Mouse (Mus musculus) frontal cortex, postnatal 10 days (tissue): ENCODE measurements at regions not wholly inside any gene's neighbourhood (a gene's known extent, or its start where the extent isn't known, plus 50 kb on each side); places are given as distances from the start of the nearest gene placed in this dataset.

ENCODE experiments used
- DNase-seq, 2 experiments: peaks; one replicate each; pipeline ENCODE4 v3.0.0; 2022; ENCODE audit warnings: low spot score in 2 of 2, mixed read lengths in 1 of 2

DNA sequence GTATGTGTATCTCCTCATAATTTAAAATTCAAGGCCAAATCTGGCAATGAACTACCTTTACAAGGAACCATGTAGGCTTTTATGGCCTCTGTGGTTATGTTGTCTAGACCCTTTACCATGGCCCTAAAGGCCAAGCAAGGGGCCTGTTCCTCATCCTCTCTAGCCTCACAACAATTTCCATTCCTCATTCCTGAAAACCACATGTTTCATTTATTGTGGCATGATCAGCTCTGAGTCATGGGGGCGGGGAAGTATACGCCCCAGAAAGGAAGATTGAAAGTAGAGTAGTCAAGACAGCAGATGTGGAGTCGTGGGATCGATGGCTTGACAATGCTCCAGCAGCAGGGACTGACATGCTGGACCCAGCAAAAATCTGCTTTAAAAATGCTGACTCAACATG lies 326.8 kb upstream of the Rnf219 start:
- DNase-seq, result no peak

DNA sequence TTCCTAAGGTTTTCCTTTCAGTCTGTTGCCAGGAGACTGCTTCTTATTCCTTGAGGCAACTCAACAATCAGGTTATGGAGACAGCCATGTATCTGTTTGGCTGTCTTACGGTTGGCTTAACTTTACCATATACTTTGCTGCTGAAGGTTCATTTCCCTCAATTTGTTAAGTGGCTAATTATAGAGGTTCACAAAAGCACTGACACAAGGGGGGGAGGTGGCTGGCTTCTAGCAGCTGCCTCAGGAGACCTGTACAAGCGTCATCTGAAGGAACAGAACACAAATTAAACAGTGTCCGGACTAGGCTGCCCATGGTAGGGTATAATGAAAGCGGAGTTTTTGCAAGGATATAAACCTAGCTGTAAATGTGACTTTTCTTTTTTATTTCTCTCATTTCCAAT lies 305.0 kb upstream of the Rnf219 start:
- DNase-seq, result no peak

DNA sequence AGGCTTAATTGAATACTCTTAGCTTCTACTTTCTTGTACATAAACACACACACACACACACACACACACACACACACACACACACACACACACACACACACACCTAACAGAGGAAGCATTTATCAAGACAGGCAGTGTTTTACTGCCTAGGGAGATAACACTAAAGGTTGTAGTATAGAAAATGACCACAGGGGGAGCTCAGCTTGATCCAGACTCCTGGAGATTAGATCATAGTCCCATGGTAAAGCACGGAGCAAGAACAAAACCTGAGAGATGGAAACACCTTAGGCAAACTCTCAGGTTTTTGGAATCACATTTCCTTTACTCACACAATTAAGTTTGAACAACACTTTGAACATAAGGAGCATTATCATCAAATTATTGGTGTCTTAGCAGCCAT lies 302.5 kb upstream of the Rnf219 start:
- no peak for DNase-seq

DNA sequence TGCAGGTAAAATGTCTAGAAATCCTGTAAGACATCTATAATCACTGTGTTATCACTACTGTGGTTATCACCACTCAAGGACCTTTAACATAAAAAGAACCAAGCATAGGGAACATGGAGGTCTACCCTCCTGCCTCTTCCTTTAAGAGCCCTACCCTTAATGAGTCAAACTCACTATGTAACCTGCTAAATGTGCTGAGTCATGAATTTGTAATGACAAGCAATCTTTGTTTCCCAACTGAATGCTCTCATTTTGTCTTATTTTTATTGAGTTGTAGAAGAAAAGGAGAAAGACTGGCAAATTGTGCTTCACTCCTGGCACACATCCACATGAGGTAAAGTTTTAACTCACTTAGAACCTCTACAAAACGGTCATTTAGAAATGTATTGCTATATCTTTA lies 301.8 kb upstream of the Rnf219 start:
- DNase-seq, result no peak

DNA sequence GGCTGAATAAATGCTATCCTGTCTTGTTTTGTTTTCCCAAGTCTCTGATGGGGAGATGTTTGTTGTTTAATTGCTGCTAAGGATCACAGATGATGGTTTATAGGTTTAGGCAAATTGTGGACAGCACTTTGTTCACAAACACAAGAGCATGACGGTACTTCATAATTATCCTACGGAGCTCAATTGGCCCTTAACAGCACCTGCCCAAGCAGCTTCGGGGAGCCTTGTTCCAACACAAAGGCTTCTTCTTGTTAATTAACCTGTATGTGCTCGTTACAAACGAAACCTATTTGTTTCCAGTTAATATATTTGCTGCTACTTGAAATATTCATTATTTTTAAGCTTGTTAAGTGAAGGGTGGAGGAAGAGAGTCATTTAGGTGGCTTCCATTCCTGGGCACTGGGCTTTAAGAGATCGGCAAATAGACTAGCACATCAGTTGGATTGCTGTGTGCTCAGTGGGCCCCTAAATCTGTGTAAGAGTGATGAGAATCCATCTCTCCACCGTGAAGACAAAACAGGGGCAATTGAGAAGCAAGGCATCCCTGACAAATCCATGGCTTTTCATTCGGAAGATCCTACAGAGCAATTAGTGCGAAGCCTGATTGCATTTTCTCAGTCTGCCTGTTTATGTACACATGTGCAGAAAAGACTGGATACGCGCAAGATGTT lies 299.6 kb upstream of the Rnf219 start:
- no peak for DNase-seq

DNA sequence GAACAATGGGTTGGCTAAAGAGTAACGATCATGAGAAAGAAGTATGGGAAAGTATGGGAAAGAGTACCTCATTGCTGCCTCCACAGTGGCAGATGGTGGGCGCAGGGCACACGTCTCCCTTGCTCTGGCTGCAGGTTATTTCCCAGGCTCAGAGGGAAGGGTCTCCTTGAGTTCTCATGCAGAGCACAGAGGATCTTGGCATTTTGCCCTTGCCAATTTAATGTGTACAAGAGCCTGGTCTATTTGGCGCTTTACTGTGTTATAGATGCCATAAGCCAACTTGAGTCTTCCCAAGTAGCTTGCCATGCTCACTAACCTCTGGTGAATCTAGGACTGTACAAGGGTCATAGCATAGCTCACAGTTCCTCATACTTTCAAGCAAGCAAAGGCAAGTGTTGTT lies 296.7 kb upstream of the Rnf219 start:
- no peak for DNase-seq

DNA sequence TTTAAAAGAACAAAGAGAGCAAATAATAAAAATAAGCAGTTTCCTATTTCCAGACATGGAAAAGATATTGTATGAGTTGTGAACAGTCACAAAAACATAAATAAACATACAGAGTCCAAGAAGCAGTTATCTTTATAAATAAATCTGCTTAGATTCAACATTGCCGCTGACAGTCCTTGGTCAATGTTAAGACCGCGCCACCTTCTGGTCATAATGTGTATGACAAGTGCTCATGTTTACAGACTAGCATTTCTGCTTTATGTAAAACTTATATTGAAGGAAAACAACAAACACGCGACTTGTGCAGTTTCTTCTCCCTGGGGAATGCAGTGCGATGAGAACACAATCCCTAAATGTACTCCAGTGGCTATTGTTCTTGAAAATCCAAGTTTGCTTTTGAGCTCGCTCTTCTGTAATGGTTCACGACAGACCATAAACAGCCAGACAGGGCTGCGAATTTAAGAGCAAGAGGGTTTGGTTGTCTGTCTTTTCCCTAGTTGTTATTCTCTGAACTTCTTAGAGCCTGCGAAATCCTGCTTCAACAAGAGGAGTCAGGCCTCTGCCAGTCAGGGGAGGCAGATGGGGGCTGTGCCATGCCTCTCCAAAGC lies 291.6 kb upstream of the Rnf219 start:
- DNase-seq, result peak; percentile 17 to 69

DNA sequence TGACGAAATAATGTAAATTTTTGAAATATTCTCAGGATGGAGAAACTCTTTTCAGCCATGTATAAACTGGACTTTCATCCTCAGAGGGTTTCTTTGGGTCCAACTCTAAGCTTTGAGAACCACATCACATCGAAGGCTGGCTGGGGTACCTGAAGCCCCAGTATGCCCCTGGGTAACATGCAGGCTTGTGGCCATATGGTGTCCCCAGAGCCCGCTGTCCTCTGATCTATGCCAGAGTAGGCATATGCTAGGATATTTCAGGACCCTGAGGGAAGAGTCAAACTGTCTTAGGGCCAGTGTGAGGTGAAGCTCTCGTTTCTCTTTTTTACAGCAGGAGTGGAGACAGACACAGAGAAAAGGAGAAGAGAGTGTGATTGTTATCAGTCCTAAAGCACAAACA lies 289.6 kb upstream of the Rnf219 start:
- DNase-seq, result no peak

DNA sequence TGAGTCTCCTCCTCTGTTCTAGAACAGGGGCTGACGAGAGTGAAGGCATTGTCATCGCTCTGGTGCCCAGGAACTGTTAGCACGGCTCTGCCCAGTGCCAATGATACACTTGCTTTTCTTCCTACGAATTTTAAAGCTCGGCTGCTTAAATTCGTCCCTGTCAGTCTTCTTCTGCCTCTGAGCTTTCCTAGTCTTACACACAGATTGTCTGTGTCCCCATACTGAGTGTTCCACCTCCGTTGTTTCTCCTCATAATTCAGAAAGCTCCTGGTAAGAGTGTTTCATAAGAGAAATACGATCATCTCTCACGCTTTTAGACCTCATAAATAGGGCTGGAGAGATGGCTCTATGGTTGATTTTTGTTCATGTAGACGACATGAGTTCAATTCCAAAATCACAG lies 282.9 kb upstream of the Rnf219 start:
- no peak for DNase-seq

DNA sequence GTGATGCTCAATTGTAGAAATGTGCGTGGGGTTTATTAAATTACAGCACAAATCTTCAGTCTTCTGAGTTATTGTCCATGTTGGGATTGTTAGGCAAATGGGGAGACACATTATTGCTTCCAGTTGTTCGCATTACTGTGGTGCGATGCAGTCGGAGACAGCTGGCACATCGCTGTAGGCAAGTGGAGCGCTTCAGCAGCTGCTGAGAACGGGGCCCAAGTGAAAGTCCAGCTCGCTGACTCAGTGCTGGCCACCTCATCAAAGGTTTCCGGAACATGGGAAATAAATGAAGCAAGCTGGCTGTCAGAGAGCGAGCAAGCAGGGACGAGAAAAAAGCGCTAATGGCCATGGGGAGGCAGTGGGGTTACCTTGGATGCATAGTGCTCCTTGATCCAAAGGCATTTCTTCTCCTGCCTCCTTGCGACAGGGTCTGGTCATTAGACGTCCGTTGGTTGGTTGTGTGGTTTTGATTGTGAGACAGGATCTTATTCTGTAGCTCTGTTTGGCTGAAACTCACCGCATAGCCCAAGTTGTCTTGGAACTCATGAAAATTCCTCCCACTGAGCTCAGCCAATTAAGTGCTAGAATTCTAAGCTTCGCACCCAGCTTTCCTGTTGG lies 274.0 kb upstream of the Rnf219 start:
- no peak for DNase-seq

DNA sequence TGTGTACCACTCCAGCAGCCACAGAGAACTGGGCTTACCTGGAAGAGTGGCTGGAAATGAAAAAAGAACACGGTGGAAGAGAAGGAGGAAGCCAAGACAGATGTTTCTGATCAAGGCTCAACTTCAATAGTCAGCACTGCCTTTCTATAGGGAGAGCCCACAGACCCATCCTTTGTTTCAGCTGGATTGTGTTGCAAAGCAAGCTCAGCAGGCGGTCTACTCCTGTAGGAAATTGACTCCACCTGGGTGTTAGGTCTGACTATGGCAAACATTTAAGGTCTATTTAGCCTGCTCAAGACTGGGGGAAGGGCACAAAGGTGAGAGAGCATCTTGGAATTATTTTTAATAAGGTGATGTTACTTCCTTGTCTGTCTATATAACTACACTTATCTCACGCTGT lies 266.9 kb upstream of the Rnf219 start:
- DNase-seq, result no peak

DNA sequence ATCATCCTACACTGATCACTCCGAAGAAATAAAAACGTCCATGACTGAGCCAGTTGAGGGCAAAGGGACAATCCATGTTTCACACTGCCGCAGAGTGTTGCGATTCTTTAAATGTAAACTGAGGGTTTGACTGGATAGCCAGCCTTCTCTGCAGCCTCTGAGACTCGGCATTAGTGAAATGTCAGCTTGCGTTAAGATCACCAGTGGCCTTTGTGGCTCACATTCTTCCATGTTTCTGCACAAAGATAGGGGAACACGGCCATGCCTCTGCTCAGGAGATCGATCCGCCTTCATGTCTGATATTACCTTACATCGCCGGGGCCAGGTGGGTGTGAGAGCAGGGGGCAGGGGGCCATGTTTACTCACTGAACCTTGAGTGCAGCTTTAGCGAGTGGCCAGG lies 262.6 kb upstream of the Rnf219 start:
- no peak for DNase-seq

DNA sequence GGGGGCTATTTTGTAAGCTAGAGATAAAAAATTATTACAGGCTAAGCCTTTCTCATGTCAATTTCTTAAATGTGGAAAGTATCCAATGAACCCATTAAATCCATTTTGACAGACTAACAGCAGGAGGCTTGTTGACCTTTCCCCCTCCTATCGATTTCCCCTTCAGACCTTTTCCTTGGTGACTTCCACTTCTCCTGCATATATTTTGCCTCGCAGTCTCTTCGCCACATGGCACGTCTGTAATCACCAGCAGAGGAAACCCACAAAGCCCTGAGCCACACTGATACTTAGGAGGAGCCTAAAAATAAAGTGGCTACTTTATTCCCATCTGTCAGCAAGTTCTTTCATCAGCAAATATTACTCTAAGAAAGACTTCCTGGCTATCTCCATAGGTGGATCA lies 247.5 kb upstream of the Rnf219 start:
- no peak for DNase-seq

DNA sequence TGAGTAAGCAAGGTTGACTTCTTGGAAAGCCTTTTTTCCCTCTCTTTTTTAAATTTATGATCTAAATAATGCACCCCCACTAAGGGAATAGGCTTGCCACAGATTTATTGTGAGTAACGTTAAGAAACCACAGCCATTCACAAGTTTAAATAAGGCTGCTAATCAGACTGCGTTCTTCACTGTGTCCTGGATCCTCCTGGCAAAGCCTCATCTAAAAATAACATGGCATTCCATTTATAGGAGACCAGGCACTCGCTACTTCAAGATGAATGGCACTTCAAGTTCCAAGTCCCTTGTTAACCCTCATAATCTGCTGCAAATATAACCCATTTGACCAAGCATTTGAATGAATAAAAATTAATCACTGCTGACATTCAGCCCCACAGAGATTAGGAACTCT lies 211.8 kb upstream of the Rnf219 start:
- no peak for DNase-seq

DNA sequence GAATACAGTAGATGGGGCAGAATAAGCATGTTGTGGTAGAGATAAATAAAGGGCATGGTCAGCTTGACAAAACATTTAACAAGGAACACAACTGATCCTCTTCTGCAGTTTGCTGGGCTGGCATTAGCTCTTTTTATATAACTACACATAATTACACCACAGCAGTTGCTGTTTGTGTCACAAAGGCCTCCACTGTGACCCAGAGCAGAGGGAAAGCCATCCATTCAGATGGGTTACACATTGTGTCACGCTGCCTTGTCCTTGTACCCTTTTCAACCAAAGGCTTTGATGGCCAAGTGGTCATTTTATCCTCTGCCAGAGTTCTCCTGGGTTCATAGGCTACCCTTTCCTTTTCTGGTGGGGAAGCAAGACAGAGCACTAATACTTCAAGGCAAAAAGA lies 209.6 kb upstream of the Rnf219 start:
- DNase-seq, result no peak

DNA sequence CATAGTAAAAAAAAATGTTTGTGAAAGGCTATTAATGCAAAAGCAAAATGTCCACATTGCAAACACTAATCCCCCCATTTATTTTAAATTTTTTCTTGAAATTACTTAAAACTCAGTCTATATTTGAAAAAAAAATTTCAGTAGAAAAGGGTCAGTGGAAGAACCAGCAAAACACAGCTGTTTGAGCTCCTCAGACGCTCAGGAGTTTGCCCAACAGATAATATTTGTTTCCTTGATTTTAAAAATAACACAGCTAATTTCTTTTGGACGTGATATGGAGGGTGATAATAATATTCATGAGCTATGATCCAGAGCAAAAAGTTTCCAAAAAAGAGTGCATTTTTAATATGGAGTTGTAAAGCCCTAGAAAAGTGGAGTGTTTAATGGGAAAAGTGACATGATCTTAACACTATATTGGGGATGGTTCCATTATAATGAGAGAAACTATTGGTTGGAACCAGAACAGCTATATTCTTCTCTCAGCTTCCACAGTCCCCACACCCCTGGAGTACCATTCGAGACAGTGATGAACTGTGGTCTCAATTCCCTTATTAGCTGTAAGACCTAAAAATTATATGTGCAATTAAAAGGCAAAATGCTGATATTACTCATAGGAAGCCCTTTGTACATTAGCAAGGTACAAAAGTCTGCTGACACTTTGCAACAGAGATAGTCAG lies 209.0 kb upstream of the Rnf219 start:
- no peak for DNase-seq

DNA sequence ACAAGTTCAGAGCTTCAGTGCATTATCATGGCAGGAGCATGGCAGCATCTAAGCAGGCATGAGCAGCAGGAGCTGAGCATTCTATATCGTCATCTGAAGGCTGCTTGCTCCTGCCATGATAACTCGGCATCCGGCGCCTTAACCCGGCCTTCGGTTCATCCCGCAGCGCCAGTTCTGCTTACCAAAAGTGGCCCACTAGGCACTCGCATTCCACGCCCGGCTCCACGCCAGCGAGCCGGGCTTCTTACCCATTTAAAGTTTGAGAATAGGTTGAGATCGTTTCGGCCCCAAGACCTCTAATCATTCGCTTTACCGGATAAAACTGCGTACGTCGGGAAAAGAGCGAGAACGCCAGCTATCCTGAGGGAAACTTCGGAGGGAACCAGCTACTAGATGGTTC lies 193.2 kb upstream of the Rnf219 start:
- DNase-seq, result peak; percentile 32 to 85

DNA sequence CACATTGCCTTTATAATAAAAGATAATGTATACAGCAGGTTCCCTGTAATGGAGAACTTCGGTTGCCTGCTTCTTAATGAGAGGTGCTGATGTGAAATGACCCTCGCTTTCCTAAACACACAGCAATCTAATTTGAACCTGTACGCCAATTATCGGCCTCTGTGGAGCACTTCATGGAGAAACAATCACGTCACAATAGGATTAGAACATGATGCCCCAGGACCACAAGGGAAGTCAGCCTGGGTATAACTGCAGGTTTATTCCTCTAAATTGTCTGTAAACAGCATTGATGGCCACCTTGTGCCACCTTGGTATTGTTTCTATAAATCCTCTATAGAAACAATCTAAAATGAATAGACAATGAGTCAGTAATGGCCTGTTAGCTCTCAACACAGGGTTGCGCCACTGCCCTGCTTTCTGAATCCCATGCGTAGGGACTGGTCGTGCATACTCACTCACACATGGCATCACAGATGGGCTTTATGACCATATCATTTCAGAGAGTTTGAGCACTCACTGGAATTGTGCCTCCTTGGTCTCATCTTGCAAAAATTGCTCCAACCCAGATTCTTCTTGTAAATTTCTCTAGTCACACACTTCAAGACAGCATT lies 179.9 kb upstream of the Rnf219 start:
- DNase-seq, result no peak

DNA sequence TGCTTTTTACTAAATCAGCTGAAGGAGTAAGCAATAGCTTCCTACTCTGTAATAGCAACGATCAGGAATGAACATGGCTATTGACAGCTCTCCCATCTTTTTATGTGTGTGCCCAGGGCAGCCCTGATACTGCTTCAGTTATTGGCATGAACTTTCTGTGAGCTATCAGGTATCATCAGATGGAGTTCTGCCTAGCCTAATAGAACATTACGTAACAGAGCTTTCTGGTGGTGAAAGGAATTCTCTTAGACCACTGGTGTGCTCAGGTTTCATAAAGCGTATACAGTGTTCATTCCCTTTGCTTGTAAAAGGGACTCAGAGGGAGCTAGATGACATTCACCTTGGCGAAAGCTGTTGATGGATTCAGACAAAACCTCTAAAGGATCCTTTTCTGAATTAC lies 176.5 kb upstream of the Rnf219 start:
- DNase-seq, result no peak

DNA sequence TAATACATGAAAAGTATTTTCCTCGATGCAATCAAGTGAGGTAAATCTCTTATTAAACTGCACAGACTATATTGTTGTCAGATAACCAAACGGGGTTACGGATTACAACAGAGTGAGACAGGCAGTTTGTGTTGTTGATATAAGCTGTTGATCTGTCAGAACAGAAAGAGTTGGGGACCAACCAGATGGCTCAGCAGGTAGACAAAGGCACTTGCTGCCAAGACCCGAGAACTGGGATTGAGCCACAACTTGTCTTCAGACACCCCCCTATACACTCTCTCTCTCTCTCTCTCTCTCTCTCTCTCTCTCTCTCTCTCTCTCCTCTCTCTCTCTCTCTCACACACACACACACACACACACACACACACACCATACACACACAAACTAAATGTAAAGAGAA lies 172.7 kb upstream of the Rnf219 start:
- no peak for DNase-seq

DNA sequence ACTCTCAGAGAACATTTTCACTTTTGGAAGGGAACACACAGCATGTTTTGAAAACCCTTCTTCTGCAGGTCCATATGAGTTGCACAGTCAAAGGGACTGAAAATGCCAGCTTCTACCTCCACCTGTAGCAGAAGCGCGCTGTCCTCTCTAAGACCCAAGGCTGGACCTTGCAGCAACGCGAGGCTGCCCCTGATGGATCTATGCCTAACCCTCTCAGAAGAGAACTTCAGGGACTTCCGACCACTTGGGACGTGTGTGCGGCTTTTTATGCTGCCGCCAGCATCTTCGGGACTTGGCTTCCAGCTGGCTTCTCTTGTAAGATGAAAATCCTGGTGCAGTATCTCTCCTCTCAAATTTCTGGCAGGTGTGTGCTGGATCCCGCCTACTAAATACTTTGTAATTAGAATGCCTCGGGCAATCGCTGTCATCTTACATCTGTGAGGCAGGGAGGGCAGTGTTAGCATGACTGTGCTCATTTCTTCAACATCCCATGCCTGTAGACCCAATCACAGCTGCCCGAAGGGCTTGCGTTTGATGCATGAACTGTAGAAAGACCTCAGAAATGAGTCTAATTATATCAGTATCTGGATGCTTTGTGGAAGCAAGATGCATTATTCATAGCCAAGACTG lies 171.8 kb upstream of the Rnf219 start:
- no peak for DNase-seq

DNA sequence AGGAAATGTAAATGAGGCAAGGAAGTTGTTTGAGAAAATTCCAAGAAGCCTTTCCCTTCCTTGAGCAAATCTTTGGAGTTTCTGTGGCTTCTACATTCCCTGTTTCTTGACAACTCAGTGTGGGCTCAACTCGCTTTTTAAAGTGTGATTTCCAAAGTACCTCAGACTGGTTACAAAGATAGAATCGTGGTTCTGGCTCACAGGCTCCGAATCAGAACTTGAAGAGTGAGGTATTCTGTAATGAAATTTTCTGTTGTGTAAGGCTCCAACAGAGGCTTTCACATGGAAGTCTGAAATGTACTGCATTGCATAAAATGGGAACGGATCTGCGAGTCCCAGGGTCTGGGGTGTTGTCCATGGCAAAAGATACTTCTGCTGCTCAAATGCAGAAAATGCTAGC lies 170.2 kb upstream of the Rnf219 start:
- DNase-seq, result no peak
